In the genomic region with DNA sequence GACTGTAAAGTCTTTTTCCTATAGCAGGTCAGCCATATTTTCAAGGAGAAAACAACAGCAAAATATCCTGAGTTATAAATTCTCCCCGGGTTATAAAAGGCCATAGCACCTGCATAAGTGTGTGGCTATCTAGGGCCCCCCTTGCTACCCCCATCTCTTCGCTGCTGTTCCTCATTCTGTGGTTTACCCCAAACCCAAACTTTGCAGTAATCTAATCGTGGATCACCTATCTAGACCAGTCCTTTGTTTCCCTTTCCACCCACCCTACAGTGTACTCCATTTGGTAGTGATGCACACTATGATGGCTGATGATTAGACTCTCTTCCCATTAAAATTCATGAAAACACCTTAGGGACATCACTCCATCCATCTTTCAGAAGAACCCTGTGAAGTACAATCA, we compare ENCODE assay signal across 28 mouse cellular contexts.
DNase-seq lines count a peak whose midpoint lies in the region; ATAC-seq and TF ChIP-seq lines count a peak whose summit lies in the region.
"Had no signal": no experiment of that assay in that cellular context is flagged by ENCODE, and none has a peak within 500 bp of the region (broad histone marks: within the 10 kb centered on the region; RNA-seq: fewer than 3 reads in every experiment).

No protein-coding gene starts in this region.

- no peak overlapping the region for H3K27ac ChIP-seq in gastrocnemius, adult 2 months
- H3K27ac ChIP-seq: embryonic facial prominence, embryonic 10.5 days; embryonic facial prominence, embryonic 13.5 days; forebrain, embryonic 12.5 days; forebrain, embryonic 15.5 days; heart, embryonic 15.5 days; hindbrain, embryonic 12.5 days; hindbrain, embryonic 15.5 days had no signal

- DNase-seq in heart, adult 11 months, result peak; percentile 11
- no peak for DNase-seq in heart, postnatal 36 days
- no peak for DNase-seq in G1E (ENCODE audit: low spot score)
- DNase-seq in gastrocnemius, adult 2 months, result no peak
- no peak for DNase-seq in right cerebral cortex, postnatal 14 days
- DNase-seq in spleen, postnatal 10 days (ENCODE audit: low spot score in 2 of 2), result no peak
- DNase-seq: adrenal gland, postnatal 10 days; adrenal gland, postnatal 36 days; B cell, adult 2 months; cerebellum, adult 18-20 months; cerebellum, adult 9-10 months; cerebellum, postnatal 14 days; gastrocnemius, postnatal 10 days; gastrocnemius, postnatal 36 days; heart, adult 18-20 months; heart, postnatal 10 days; heart, postnatal 4 days had no signal

- H3K9me3 ChIP-seq in G1E (replicated peaks), result no peaks in the 10 kb centered on the region; the same call in 1 of the 2 replicates
- H3K9me3 ChIP-seq: embryonic facial prominence, embryonic 10.5 days; embryonic facial prominence, embryonic 13.5 days; forebrain, embryonic 12.5 days; forebrain, embryonic 15.5 days; heart, embryonic 12.5 days; heart, embryonic 15.5 days; hindbrain, embryonic 12.5 days; hindbrain, embryonic 15.5 days had no signal

- 0 out of 2 replicates have a peak, but pooled peaks have one; percentile 10 for ATAC-seq in G1E (ENCODE audit: extremely low read depth, insufficient number of reproducible peaks, low FRiP score, poor library complexity, severe bottlenecking)
- peak; percentile 42; the same call in 1 of the 2 replicates for ATAC-seq in granulocyte monocyte progenitor cell, adult 5-6 weeks (replicated peaks; ENCODE audit: poor library complexity, severe bottlenecking)
- ATAC-seq: forebrain, embryonic 15.5 days; Patski had no signal

- peaks cover 35% of the 10 kb centered on the region for H3K4me1 ChIP-seq in G1E (ENCODE audit: insufficient read depth, low read depth, low read length)
- H3K4me1 ChIP-seq: forebrain, embryonic 12.5 days; forebrain, embryonic 15.5 days; heart, embryonic 12.5 days; heart, embryonic 15.5 days; hindbrain, embryonic 12.5 days; hindbrain, embryonic 15.5 days had no signal

- H3K27me3 ChIP-seq in G1E (ENCODE audit: insufficient read depth, low read length), result no peaks in the 10 kb centered on the region
- H3K27me3 ChIP-seq: embryonic facial prominence, embryonic 13.5 days; forebrain, embryonic 12.5 days; forebrain, embryonic 15.5 days; heart, embryonic 12.5 days; heart, embryonic 15.5 days; hindbrain, embryonic 12.5 days; hindbrain, embryonic 15.5 days had no signal

- no peak overlapping the region for H3K4me3 ChIP-seq in G1E (ENCODE audit: low read depth, low read length)
- H3K4me3 ChIP-seq in gastrocnemius, adult 2 months, result no peak overlapping the region
- H3K4me3 ChIP-seq: embryonic facial prominence, embryonic 10.5 days; embryonic facial prominence, embryonic 13.5 days; erythroblast, embryonic 14.5 days; forebrain, embryonic 12.5 days; forebrain, embryonic 15.5 days; heart, embryonic 12.5 days; heart, embryonic 15.5 days; hindbrain, embryonic 12.5 days; hindbrain, embryonic 15.5 days had no signal

- no peaks in the 10 kb centered on the region for H3K36me3 ChIP-seq in G1E (replicated peaks)
- H3K36me3 ChIP-seq: embryonic facial prominence, embryonic 10.5 days; embryonic facial prominence, embryonic 13.5 days; forebrain, embryonic 12.5 days; forebrain, embryonic 15.5 days; heart, embryonic 12.5 days; heart, embryonic 15.5 days; hindbrain, embryonic 12.5 days; hindbrain, embryonic 15.5 days had no signal

- TF ChIP-seq CTCF in G1E (IDR thresholded peaks at IDR 0.05; ENCODE audit: low read depth, low read length), result no peak
- TF ChIP-seq CTCF in gastrocnemius, adult 2 months (IDR thresholded peaks at IDR 0.05), result no peak

- intact Hi-C loops in heart, postnatal 36 days (cut with DNase I), result loop anchor here (2.0 kb wide), 1 partner anchor 764 kb away; no protein-coding TSS in a partner anchor
- intact Hi-C loops in gastrocnemius, adult 2 months (cut with DNase I), result loop anchor here (2.0 to 10.0 kb wide), 2 partner anchors 120 to 668 kb away; no protein-coding TSS in a partner anchor
